Mouse (Mus musculus) lung, adult 10 weeks (tissue): ENCODE data around the gene Map3k20. TPM values are rescaled to one million over a fixed set of nuclear protein-coding genes. Genes with fewer than 3 reads are reported as not detected.

Source experiments
- polyA plus RNA-seq: library from polyadenylated mRNA; stranded (reverse); fragments of 350-450 nt; fragmentation: Illumina TruSeq; extraction: RNeasy Lipid Tissue Mini Kit (QIAGEN cat#74804); gene quantifications from one replicate; pipeline ENCODE4 v1.2.3, GENCODE M21; 2014; ENCODE audit warnings: low read depth, low replicate concordance; ENCODE audit not compliant: insufficient read depth

Gene Map3k20
- 12.8 TPM for polyA plus RNA-seq

GRCm38 (mm10) chr2:72285256-72285887 lies at the start of gene Map3k20:
Map3k20 (plus strand) TSS chr2:72285637.

DNA sequence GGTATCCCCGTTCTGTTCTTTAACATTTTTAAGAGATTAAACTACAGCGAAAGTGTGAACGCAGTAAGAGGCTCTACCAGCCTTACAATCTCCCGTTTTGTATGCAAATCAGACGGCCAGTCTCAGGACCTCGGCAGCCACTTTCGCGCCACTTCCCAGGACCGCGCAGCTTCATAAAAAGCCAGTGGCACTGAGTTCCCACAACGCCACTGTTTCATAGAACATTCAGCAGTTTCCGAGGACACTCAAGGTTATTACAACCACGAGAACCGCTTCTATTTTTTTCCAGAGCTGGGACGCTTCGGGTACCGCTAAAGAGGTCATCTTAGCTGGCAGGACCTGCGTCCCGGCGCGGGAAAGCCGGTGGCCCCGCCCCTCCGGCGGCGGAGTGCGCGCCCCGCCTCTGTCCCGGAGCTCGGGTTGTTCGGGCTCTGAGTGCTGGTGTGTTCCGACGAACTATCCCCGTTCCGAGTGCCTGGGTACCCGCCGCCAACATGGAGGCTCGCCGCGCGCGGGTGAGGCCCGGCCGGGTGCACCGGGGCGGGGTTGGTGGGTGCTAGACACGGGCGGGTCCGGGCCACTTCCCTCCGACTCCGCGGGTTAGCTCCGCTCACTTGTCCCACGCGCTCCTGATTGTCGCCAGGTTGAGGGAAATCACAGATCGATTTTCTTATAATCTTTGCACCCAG lies 190.5 kb downstream of the Map3k20 start, which contains the start of gene Cdca7:
TSS of gene Cdca7 (plus strand) at position 363 of the 689 bp plus-strand sequence.

Other genes with a start within 250 kb of the Map3k20 start
- 4.2 TPM for gene Cdca7, start 190.5 kb downstream of the Map3k20 start, polyA plus RNA-seq